Mouse (Mus musculus) liver, embryonic 14.5 days (tissue): ENCODE results near the gene Phldb1.

Experiments
- CTCF ChIP-seq: IDR thresholded peaks from 2 replicates; pipeline ENCODE4 v1.5.1; 2016; ENCODE audit warnings: antibody characterized with exemption, low read depth, control low read depth
- EP300 ChIP-seq: IDR thresholded peaks from 2 replicates; pipeline ENCODE4 v1.6.1; 2016; ENCODE audit warnings: antibody characterized with exemption, low read depth

DNA sequence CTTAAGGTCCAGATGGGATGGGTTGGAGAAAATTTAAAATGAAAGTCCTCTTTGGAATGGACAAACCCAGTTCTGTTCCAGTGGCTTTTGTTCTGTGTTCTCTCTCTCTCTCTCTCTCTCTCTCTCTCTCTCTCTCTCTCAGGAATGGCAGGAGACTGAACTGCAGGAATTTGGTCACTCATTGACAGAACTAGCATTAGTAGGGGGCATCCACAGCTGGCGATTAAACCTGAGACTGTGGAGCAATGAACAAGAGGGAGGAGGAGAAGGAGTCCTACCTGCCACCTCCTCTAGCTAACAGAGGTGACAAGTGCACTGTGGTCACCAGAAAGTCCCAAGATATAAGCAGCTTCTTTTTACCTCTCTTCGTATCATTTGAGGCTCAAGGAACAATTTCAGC lies 1.3 kb upstream of the Phldb1 start:
- no peak for TF ChIP-seq CTCF
- no peak for TF ChIP-seq EP300
